Comparison of ENCODE assay signal across 8 mouse cellular contexts in the genomic region with DNA sequence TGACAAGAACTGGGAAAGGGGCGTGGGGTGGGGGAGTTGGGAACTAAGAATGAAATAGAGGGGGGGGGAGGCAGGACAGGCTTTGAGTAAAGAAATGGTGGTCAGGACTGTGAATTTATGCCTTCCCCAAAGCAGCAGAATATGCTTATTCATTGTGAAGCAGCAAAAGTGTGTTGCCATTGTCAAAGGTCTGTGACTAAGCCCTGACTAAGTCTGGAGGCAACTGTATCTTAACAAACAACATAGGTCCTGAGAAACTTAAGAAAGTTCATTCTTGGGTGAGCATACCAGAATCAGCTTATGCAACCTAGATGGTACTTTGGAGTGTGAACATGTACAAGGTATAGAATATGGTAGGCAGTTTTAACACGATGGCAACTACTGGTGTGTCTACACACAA. TPM values are rescaled to one million over a fixed set of nuclear protein-coding genes. Genes with fewer than 3 reads are reported as not detected.
DNase-seq lines count a peak whose midpoint lies in the region; ATAC-seq and TF ChIP-seq lines count a peak whose summit lies in the region.

No protein-coding gene starts in this region.

- no peaks in the 10 kb centered on the region for H3K9me3 ChIP-seq in midbrain, postnatal 0 days (ENCODE audit: low read length)

- 48% methylated on average over 2 of the region's 2 CpGs for WGBS in midbrain, postnatal 0 days

- H3K27me3 ChIP-seq in midbrain, postnatal 0 days (ENCODE audit: insufficient read depth, low read length): no peaks in the 10 kb centered on the region

- H3K4me1 ChIP-seq in midbrain, postnatal 0 days (ENCODE audit: insufficient read depth, low read length): no peaks in the 10 kb centered on the region

- peak overlapping the region; percentile 83 for H3K4me2 ChIP-seq in midbrain, postnatal 0 days (ENCODE audit: low read depth, low read length, poor library complexity, severe bottlenecking)

- peak; percentile 26 for DNase-seq in kidney, adult 9 months
- DNase-seq in kidney, postnatal 4 days: no peak
- peak; percentile 19 for DNase-seq in c-Kit-positive CD71-positive TER-119-negative erythroid progenitor cells, embryonic 14.5 days (ENCODE audit: low read depth)
- DNase-seq in induced T-regulatory cell, adult 2 months (ENCODE audit: low read depth): peak; percentile 9
- no peak for DNase-seq in midbrain, postnatal 0 days (ENCODE audit: low spot score)
- DNase-seq in spleen, adult 12 weeks (ENCODE audit: low spot score): no peak
- no peak for DNase-seq in cerebellum, adult 18-20 months
- DNase-seq in urinary bladder, postnatal 10 days (ENCODE audit: low spot score): no peak

- H3K4me3 ChIP-seq in midbrain, postnatal 0 days (ENCODE audit: low read depth, low read length): no peak overlapping the region; the same call in 1 of the 2 replicates

- H3K27ac ChIP-seq in midbrain, postnatal 0 days (ENCODE audit: low read depth, low read length): no peak overlapping the region

- no peaks in the 10 kb centered on the region; the same call in 1 of the 2 replicates for H3K36me3 ChIP-seq in midbrain, postnatal 0 days (ENCODE audit: insufficient read depth, low read length)

- no peak for TF ChIP-seq CTCF in midbrain, postnatal 0 days (IDR thresholded peaks at IDR 0.05)

- ATAC-seq in midbrain, postnatal 0 days (ENCODE audit: low FRiP score): no peak

- no peak overlapping the region for H3K9ac ChIP-seq in midbrain, postnatal 0 days (replicated peaks; ENCODE audit: low read length, poor library complexity, severe bottlenecking)

RNA-seq across cellular contexts. Expression of a gene that starts 1.3 kb away (rescaled TPM):
- total RNA-seq in midbrain, postnatal 0 days (2014; rRNA removed): 130 and 135 TPM in 2 replicates
- polyA plus RNA-seq in midbrain, postnatal 0 days (2015; fragmentation: Nextera tagmentation; extraction: Ambion mirVana): 192 and 195 TPM in 2 replicates

Comparison
In these comparisons a context has a peak if more than half of its experiments do, and no peak if none do; other contexts are left out.
1. DNase-seq: peak in kidney, adult 9 months (single experiment), c-Kit-positive CD71-positive TER-119-negative erythroid progenitor cells, embryonic 14.5 days (single experiment) and induced T-regulatory cell, adult 2 months (single experiment); none in kidney, postnatal 4 days (0 of 2), midbrain, postnatal 0 days (single experiment), spleen, adult 12 weeks (single experiment), cerebellum, adult 18-20 months (0 of 2) and urinary bladder, postnatal 10 days (single experiment).